Mouse (Mus musculus): ENCODE measurements around the gene Rps29. TPM values are rescaled to one million over a fixed set of nuclear protein-coding genes. Genes with fewer than 3 reads are reported as not detected.
A peak's percentile ranks its signal among the peaks of the same experiment; 100 is the strongest.

Gene Rps29
- polyA plus RNA-seq, 1 experiment, result 1,231 TPM

DNA sequence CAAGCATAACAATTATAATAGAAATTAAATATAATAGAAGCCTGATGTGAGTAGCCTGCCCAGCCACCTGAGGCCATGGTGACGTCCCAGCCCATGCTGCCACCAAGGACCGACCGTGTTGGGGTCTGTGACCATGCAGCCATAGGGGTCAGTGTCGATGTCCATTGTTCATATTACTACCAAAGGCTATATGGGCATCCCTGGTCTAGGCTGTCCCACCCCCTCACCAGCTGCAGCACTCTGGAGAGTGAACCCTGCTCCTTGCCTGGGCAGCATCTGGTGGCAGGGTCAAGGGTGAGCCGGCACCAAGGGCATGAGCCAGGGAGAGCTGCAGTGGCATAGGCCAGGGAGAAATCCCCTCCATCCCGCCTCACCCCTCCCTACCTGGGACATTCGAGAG is 19.1 kb downstream of the Rps29 start:
- Histone ChIP-seq H3K4me3 (ENCODE audit: insufficient read depth, low read length) (no peak overlapping the region), H3K4me1 (ENCODE audit: control insufficient read depth, insufficient read depth, low read length) (no peaks in the 10 kb centered on the region), H3K27ac (ENCODE audit: insufficient read depth, low read length) (no peak overlapping the region)
- TF ChIP-seq CTCF (IDR thresholded peaks at IDR 0.05; ENCODE audit: borderline replicate concordance, insufficient read depth, low read length) (no peak), POLR2A (IDR thresholded peaks at IDR 0.05; ENCODE audit: low read depth, low read length) (no peak)

DNA sequence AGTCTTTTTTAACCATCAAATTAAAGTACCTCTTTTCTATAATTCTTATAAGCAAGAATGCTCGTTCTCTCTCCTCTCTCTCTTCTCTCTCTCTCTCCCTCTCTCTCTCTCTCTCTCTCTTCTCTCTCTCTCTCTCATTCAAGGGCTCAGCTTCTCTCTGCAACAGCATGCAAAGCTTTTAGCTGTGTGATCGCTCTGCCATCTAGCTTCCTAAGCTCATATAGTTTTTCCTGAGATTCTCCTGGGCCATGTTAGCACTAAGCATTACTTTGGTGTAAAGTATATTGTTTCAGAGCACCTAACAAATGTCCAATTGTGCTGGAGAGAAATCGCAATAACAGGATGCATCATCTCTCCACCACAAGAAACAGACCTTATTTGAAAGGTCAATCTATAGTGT is 19.8 kb downstream of the Rps29 start:
- Histone ChIP-seq H3K4me3 (ENCODE audit: insufficient read depth, low read length) (no peak overlapping the region), H3K4me1 (ENCODE audit: control insufficient read depth, insufficient read depth, low read length) (no peaks in the 10 kb centered on the region), H3K27ac (ENCODE audit: insufficient read depth, low read length) (no peak overlapping the region)
- TF ChIP-seq POLR2A (IDR thresholded peaks at IDR 0.05; ENCODE audit: low read depth, low read length), result no peak
- TF ChIP-seq CTCF (IDR thresholded peaks at IDR 0.05; ENCODE audit: borderline replicate concordance, insufficient read depth, low read length), result no peak

DNA sequence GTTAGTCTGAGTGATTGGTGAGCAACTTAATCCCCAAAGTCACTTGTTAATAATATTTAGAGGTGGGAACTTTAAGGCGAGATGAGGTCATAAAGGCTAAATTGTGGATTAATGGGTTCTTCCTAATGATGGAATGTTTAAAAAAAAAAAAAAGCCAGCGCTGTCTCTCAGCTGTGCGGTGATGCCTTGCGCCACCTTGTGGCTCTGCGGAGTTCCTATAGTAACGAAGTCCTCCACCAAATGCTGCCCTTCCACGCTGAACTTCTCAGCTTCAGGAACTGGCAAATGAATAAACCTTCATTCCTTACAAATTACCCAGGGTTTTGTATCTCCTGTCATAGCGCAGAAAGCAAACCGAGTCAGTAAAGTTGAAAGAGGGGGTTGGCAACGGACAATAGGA is 27.0 kb downstream of the Rps29 start:
- peak; percentile 79 for TF ChIP-seq CTCF (IDR thresholded peaks at IDR 0.05; ENCODE audit: borderline replicate concordance, insufficient read depth, low read length)
- no peak for TF ChIP-seq POLR2A (IDR thresholded peaks at IDR 0.05; ENCODE audit: low read depth, low read length)
- Histone ChIP-seq H3K27ac (ENCODE audit: insufficient read depth, low read length) (no peak overlapping the region), H3K4me3 (ENCODE audit: insufficient read depth, low read length) (no peak overlapping the region)

GRCm38 (mm10) chr12:69131267-69131666 is 27.7 kb downstream of the Rps29 start:
- H3K4me3 ChIP-seq (ENCODE audit: insufficient read depth, low read length), result no peak overlapping the region
- H3K4me1 ChIP-seq (ENCODE audit: control insufficient read depth, insufficient read depth, low read length), result no peaks in the 10 kb centered on the region
- TF ChIP-seq POLR2A (IDR thresholded peaks at IDR 0.05; ENCODE audit: low read depth, low read length) (no peak), CTCF (IDR thresholded peaks at IDR 0.05; ENCODE audit: borderline replicate concordance, insufficient read depth, low read length) (no peak)
- no peak overlapping the region for H3K27ac ChIP-seq (ENCODE audit: insufficient read depth, low read length)

More for the DNA sequence above, 27.0 kb downstream of the Rps29 start:
- no peaks in the 10 kb centered on the region for H3K4me1 ChIP-seq (ENCODE audit: control insufficient read depth, insufficient read depth, low read length)

GRCm38 (mm10) chr12:69130486-69130885 is 28.5 kb downstream of the Rps29 start:
- no peaks in the 10 kb centered on the region for H3K4me1 ChIP-seq (ENCODE audit: control insufficient read depth, insufficient read depth, low read length)
- no peak overlapping the region for H3K4me3 ChIP-seq (ENCODE audit: insufficient read depth, low read length)
- no peak overlapping the region for H3K27ac ChIP-seq (ENCODE audit: insufficient read depth, low read length)
- no peak for TF ChIP-seq POLR2A (IDR thresholded peaks at IDR 0.05; ENCODE audit: low read depth, low read length)
- TF ChIP-seq CTCF (IDR thresholded peaks at IDR 0.05; ENCODE audit: borderline replicate concordance, insufficient read depth, low read length), result no peak

GRCm38 (mm10) chr12:69129634-69130310 is 29.2 kb downstream of the Rps29 start:
- Histone ChIP-seq H3K4me1 (ENCODE audit: control insufficient read depth, insufficient read depth, low read length) (no peaks in the 10 kb centered on the region), H3K4me3 (ENCODE audit: insufficient read depth, low read length) (no peak overlapping the region), H3K27ac (ENCODE audit: insufficient read depth, low read length) (no peak overlapping the region)
- TF ChIP-seq CTCF (IDR thresholded peaks at IDR 0.05; ENCODE audit: borderline replicate concordance, insufficient read depth, low read length), result no peak
- TF ChIP-seq POLR2A (IDR thresholded peaks at IDR 0.05; ENCODE audit: low read depth, low read length), result no peak

DNA sequence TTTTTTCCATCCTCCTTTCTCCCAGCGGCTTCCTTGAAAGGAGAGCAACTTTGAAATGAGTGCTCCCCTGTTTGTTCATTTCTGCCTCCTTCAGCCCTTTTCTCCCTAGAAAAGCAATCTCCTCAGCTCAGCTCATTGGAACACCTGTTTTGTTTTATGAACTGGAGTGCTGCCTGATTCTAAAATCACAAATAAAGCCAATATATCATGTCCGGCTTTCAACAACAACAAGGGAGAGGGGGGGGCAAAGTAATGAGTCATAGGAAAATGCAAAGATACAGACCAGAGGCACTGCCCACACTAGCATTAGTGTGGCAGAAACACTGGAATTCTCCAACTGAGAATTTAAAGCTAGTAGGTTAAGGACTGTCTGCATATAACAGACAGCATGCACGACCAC is 31.4 kb downstream of the Rps29 start:
- no peak overlapping the region for H3K4me3 ChIP-seq (ENCODE audit: insufficient read depth, low read length)
- H3K4me1 ChIP-seq (ENCODE audit: control insufficient read depth, insufficient read depth, low read length), result no peaks in the 10 kb centered on the region
- H3K27ac ChIP-seq (ENCODE audit: insufficient read depth, low read length), result no peak overlapping the region
- TF ChIP-seq CTCF (IDR thresholded peaks at IDR 0.05; ENCODE audit: borderline replicate concordance, insufficient read depth, low read length), result no peak
- TF ChIP-seq POLR2A (IDR thresholded peaks at IDR 0.05; ENCODE audit: low read depth, low read length), result no peak

GRCm38 (mm10) chr12:69127170-69127569 is 31.8 kb downstream of the Rps29 start:
- TF ChIP-seq POLR2A (IDR thresholded peaks at IDR 0.05; ENCODE audit: low read depth, low read length), result no peak
- peak; percentile 14; the same call in 1 of the 2 replicates for TF ChIP-seq CTCF (IDR thresholded peaks at IDR 0.05; ENCODE audit: borderline replicate concordance, insufficient read depth, low read length)
- Histone ChIP-seq H3K4me1 (ENCODE audit: control insufficient read depth, insufficient read depth, low read length) (no peaks in the 10 kb centered on the region), H3K27ac (ENCODE audit: insufficient read depth, low read length) (no peak overlapping the region), H3K4me3 (ENCODE audit: insufficient read depth, low read length) (no peak overlapping the region)

DNA sequence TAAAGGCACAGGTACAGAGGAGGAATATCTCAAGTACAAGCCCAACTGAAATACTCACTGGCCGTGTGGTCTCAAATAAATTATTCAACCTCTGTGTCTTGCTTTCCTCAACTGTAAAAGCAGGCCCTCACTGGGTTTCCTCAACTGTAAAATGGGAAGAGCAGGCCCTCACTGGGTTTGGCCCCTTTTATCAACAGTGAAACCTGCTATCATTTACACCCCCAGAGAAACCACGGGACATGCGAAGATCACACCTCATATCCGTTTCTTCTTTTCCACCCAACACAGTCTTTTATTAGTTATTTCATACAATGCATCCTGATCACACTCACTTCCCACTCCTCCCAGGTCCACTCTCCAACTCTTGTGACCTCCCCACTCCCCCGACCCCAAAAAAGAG is 33.9 kb downstream of the Rps29 start:
- Histone ChIP-seq H3K4me3 (ENCODE audit: insufficient read depth, low read length) (no peak overlapping the region), H3K27ac (ENCODE audit: insufficient read depth, low read length) (no peak overlapping the region), H3K4me1 (ENCODE audit: control insufficient read depth, insufficient read depth, low read length) (no peaks in the 10 kb centered on the region)
- TF ChIP-seq CTCF (IDR thresholded peaks at IDR 0.05; ENCODE audit: borderline replicate concordance, insufficient read depth, low read length) (no peak), POLR2A (IDR thresholded peaks at IDR 0.05; ENCODE audit: low read depth, low read length) (no peak)

GRCm38 (mm10) chr12:69122801-69123200 is 36.2 kb downstream of the Rps29 start:
- no peak overlapping the region for H3K27ac ChIP-seq (ENCODE audit: insufficient read depth, low read length)
- TF ChIP-seq POLR2A (IDR thresholded peaks at IDR 0.05; ENCODE audit: low read depth, low read length) (no peak), CTCF (IDR thresholded peaks at IDR 0.05; ENCODE audit: borderline replicate concordance, insufficient read depth, low read length) (no peak)
- H3K4me3 ChIP-seq (ENCODE audit: insufficient read depth, low read length), result no peak overlapping the region
- no peaks in the 10 kb centered on the region for H3K4me1 ChIP-seq (ENCODE audit: control insufficient read depth, insufficient read depth, low read length)
